Mouse (Mus musculus) cerebellum, adult 9-11 months (tissue): ENCODE results near the gene Ackr3.

Experiments used
- DNase-seq: peaks from one replicate; pipeline ENCODE4 v3.0.0; 2022

Ackr3 gene

DNA sequence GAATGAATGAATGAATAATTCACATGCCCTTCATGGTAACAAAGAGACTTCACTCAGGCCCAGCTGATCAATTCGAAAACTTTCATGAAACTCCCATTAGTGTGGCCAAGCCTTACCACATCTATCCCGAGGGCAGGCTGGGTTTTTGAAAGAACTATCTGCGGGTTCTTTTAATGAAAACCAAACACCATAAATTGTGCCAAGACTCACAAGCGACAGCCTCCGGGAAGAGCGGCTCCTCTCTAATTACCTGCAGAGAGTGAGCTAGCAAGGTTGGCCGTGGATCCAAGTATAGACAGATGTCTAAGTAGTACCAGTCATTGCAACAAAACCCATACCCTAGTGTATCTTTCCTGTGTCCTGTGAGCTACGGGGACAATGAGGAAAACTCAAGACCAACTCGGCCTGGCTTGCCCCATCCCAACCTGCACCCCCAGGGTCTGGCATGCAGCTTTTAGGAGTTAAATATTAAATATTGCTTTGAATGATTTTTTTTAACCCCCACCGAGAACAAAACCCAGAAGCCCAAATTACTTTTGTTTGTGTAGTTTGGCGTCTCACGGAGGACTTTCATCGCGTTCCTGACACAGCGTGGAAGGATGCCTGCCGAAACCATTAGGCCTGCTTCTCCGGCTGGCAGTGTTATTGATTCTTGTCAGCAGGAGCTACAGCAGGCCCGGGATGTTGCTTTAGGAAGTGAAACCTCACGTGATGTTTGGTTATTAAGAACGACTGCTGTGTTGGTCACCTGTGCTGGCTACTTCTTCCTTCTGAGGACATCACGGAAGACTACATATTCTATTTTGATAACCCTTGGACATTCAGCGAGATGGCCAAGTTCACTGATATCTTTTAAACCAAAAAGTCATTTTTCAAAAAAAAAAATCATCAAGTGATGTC, 28.1 kb downstream of the Ackr3 start:
- no peak for DNase-seq

DNA sequence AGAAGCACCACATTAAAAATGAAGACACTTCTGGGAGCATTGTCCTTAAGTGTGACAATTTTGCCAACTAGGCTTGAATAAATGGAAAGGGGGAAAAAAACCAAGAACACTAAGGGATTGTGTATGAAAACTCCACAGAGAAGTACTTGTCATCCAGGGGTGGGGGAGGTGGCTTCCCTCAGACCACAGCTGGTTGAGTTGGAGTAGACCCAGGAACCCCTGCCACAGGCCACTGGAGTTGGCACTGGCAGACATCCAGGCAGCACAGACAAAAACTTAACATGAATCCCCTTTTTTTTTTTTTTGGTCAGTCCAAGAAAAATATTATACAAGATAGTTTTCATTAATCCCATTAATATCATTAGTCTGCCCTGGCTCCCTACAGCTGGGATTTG, 28.7 kb downstream of the Ackr3 start:
- no peak for DNase-seq

DNA sequence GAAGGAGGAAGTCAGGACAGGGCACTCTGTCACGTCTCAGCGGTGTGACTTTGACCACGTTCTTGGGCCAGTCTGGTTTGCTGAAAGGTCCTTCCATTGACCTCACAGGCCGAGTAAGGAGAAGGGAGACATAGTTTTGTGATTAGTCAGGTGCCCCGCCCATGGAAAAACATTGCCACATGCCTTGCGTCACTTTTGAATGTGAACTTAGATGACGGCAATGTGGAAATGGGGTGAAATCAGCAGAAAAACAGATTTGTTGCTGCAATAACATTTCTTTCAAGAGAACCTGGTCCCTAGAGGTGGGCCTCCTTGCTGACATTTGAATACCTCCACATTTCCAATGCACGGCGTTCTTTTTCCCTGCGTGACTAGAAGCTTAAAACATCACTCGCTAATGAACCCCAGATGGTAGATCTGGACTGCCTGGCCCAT, 30.9 kb downstream of the Ackr3 start:
- no peak for DNase-seq

DNA sequence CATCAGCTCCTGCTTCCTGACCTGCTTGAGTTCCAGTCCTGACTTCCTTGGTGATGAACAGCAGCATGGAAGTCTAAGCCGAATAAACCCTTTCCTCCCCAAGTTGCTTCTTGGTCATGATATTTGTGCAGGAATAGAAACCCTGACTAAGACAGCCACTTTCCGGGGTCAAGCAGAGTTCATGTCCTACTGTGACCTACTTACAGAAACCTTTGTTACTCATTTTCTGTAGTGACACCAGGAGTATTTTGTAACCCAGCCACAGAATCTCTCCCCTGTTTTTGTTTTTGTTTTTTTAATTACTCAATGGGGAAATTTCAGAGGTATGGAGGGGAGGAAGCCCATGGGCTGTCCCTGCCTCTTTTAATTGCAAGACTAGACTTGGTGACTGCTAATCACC, 32.9 kb downstream of the Ackr3 start:
- DNase-seq: no peak

DNA sequence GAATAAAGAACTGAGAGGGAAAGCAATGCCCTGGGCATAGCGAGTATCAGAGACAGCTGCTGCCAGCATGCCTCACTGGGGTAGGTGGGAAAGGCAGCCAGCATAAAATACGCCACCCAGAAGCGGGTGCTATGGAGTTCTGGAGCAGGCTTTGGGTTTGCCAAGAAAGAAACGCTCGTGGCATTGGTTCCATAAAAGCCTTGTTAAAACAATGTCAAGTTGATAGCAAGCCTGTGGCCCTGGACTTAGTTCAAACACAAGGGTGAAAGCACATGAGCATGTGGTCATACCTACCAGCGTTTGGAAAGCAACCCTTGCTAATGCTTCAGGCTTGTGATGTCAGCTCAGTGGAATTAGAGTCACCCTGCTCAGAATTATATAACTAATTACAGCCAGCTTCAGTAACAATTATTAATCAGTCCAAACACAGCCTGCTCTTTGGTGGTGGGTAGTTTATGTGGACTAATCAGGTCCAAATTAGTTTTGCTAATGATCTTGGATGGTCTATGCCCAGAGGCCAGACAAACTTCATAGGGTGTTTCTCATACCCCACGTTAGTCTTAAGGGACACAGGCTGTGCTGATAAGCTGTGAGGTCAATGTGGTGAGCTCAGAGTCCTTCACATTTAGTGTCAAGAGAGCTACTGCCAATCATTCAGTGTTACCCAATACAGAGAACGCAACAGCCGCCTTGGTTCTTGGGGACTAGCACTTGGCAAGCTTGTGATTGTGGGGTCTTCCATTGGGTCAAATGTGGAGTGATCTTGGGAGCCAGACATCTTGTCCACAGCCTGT, 34.5 kb downstream of the Ackr3 start:
- DNase-seq: no peak

DNA sequence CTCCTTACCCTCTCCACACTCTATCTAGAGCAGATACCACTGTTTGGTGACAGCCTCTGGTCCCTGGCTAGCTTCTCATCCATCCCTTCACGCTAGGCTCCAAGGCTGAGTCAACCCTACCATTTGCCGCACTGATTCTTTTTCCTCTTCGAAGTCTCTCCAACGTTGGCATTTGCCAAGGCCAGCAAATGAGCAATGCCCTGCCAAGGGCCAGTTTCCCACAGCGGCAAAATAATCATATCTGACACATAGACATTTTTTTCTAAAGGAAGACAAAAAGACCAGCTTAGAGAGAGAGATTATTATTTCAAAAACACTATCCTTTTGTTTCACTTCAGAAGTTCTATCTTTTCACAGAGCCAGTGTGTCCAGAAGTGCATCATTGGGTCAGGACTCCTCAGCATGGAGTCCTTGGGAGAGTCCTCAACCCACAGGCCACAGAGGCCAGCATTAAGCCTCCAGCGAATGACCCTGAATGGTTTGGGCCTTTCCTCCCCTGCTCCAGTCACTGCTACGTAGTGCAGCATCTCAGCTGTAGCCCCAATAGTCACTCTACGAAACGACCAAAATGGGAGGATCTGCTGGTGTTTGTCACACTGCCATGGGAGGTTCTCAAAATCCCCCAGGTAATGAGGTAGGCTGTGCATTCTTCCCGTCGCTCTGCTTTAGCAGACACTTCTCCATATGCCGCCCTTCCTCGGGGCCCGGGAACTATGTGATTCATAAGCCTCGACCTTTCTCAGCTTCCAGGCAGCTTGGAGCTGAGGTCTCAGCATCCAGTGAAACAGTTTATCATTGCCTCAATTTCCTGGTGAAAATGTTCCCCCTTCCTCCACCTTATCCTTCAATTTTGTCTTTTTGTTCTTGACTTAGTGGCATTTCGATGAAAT, 35.8 kb downstream of the Ackr3 start:
- DNase-seq: no peak

DNA sequence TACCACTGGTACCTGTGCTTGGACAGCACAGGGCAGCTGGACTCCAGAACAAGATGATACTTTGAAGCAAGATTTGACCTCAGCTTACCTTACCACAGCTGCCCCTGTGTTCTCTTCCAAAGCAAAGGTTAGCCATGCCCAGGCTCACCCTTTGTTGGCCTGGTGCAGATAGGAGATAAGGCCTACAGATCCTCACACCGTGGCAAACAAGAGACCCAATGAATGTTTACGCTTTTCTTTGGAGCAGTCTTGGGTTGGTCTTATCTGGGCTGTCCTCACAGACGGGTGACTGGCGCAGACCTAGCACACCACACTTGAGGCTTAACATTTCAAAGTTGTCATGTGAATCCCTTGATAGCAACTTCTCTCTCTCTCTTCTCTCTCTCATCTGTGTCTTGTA, 36.5 kb downstream of the Ackr3 start:
- no peak for DNase-seq

DNA sequence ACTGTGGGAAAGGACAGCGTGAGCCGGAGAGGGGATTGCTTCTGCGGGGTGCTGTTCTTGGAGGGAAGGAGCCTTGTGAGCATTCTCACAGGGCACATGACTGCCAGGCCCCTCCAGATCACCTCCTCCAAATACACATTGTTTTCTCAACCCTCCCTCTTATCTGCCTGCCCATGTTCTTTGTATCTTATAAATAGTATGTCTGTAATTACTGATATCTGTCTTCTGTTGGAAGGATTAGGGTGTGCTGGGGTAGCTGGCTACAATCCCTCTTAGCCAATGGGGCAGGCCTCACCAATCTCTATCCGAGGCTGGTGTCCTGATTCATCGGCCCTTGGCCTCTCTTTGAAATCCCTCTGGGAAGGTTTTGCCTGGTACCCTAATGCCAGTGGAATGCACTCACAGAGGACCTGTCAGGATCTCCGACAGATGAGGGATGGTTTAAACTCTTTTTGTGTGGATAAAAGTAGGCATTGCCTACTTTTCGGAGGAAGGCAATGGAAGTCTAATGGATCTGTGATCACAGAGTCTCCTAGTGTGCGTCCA, 38.7 kb downstream of the Ackr3 start:
- no peak for DNase-seq

DNA sequence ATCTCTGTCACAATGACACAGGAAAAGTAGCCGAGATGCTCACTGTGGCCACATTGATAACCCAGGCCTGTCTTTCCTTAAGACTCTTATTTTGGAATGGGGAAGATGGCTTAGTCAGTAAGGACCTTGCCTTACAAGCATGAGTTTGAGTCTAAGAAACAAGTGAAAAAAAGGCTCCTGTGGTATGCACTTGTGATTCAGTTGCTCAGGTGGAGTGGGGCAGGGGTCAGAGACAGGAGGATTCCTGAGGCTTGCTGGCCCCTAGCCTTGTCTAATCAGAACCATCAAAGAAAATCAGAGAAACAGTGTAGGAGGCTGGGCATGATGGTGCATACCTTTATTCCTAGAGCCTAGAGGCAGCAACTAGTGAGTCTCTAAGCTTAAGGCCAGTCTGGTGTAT, 40.8 kb downstream of the Ackr3 start:
- no peak for DNase-seq

DNA sequence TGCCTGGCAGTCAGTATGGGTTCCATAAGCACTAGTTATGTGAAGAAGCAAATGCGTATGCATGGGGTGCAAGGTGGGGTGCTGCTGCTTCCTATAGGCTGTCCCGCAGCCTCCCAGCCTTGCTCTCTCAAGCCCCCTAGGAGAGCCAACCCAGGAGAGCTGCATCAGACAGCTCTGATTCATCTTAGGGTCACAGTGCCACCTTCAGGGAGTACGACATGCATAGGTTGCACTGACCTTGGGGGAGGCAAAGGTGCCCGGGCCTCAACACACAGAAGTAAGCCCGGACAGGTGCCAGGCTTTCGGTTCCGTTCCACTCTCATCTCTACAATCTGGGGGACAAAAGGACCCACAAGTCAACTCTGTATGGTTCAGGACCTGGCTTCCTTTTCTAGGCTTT, 41.8 kb downstream of the Ackr3 start:
- no peak for DNase-seq

DNA sequence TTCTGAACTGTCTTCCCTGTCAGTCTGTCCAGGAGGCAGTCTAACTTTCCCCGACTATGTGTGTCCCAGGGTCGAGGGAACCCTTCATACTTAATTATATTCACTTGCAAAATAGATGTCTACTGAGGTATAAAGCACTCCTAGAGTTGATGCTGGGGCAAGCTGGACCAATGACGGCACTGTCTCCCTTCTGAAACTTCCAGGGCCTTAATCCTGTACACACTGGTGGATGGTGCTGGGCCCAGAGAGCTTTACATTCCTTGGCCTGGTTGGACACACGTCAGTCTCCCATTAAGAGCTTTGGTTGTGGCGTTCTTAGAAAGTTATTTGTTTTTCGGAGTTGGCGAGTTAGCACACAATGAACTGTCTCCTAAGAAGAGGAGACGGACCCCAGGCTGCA, 42.3 kb downstream of the Ackr3 start:
- no peak for DNase-seq

DNA sequence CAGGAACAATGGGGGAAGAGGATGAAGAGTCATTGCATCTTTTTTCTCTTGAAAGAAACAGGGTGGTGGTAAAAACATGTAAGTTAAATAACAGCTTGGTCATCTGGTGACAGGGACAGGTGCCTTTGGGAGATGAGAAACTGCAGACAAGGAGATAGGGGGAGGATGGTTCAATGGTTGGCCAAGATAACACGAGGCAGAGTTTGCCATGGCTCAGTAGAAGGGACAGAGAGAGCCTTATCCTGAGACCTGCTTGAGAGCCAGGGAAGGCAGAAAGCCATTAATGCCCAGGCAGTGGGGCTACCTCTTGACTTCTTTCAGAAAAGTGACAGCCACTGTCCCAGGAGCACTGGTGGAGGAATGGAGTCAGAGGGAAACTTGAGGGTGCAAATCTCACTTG, 43.0 kb downstream of the Ackr3 start:
- DNase-seq: no peak

DNA sequence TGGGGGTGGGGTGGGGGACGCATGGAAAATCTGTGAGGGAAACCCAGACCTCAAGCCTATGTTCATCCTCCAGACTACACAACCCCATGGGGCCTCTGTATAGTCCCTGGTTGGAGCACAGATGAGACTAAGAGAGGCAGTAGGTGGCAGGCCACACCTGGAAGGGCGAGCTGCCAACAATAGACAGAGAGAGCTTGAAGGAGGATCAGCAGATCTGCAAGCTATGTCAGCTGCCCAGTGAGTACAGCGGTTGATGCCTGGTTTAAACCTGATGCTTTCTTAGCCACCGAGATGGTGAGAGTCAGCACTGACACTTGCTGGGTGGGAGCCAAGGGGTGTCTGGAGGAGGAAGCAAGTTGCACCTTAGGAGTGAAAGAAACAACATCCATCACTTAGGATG, 43.5 kb downstream of the Ackr3 start:
- DNase-seq: no peak

DNA sequence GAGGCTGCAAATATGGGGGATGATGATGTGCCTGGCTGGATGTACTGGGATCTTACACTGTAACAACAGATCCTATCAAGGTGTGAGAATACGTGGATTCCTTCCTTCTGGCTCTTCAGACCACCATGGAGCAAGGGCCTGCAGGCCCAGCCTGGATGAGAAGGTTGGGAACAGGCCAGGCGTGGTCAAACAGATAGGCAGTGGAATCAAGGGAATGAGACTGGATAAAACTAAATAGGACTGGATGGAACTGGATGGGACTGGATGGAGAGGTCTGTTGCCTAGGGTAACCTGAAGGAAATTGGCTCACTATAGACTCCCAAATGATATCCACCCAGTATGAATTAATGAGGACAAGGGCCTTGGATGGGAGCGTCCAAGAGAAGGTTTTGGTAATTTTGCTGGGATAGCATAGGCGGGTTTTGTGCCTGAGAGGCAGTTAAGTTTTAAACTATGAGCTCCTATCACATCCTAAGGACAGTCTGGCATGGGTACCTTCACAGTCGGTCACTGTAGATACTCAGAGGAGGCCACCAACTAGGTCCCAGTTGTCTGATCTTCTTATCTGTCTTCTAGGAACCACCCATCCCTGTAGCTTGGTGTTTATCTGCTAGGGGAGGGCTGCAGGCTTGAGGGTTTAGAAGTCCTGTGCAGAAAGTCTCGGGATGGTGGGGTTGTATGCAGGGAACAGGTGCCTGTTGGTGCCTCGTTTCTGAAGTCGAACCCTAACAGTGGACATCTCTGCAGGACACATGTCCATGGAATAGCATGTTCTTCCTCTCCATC, 44.2 kb downstream of the Ackr3 start:
- no peak for DNase-seq

DNA sequence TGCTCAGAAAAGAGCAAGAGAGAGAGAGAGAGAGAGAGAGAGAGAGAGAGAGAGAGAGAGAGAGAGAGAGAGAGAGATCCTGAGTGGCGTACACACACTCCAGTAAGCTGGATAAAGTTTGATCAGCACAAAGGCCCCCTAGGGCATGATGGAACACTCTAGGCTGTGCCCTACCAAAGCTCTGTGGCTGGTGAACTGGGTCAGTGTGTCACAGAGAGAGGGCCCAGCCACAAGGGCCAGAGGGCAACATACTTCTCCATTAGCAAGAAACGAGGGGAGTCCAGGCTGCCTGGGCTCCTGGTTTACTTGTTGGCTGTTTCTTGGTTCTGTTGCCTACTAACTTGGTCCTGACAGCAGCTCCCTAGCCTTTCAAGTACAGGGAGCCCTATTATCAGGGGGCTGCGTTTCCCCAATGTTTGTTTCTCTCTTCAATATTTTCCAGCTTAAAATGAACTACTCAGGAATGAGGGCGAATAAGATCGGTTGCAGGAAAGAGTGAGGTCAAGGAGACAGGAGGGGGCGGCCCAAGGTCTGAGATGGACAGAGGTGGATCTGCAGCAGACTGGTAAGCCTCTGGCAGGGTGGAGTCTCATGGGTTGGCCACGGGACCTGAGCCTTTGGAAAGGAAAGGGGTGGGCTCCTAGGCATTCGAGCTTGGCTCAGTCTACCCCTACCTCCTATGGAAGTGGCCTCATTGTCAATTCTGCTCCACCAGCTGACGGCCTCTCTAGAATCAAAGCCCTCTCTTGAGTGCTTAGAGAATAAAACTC, 45.4 kb downstream of the Ackr3 start:
- no peak for DNase-seq

DNA sequence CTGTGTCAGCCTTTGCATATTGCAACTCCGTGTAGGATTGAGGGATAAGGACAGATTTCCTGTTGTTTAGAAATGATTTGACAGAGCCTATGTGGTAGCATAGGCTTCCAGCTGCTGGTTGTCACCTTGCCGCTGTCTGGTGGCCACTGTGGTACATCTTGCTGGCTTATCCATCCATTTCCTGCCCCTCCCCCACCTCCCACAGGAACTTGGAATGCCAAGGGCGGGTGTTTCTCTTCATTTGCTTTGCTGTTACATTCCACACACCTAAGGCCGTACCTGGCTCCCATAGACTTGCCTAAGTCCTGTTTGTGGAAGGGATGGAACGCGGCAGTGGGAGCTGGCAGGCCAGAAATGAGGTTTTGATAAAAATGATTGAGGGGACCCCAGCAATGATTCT, 46.6 kb downstream of the Ackr3 start:
- no peak for DNase-seq

DNA sequence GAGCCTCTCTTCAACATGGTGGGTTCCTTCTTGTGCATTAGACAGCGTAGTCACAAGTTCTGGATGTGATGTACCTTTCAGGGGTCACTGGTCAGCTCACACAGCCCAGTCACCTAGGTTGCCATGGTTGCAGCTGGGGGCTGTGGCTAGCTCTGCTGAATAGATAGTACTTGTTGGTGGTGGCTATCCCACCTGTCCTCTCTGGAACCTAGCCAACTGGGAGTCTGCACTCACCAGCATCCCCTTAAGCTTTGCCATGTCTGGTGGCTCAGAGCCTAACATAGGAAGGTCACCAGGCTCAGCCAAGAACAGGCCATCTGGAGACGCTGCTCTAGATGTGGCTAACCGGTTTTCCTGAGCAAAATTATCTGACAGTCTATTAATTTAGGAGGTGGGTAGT, 47.4 kb downstream of the Ackr3 start:
- DNase-seq: peak; percentile 78

DNA sequence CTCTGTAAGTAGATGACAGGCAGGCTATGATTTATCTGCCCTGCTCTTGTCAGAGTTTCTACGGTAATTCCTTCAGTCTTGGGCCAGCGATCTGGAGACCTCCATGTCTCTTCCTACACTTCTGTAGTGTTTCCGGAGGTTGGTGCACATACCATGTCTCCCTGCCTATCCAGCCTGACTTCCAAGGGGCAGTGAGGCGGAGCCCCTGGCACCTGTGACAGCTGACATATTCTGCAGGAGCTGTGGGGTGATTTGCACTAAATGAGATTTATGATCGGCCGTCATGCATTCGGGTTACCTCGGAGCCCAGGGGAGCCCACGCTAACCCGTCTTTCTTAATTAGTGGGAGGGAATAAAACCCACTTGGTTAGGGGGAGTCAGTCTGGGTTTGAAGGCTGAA, 49.7 kb downstream of the Ackr3 start:
- no peak for DNase-seq

DNA sequence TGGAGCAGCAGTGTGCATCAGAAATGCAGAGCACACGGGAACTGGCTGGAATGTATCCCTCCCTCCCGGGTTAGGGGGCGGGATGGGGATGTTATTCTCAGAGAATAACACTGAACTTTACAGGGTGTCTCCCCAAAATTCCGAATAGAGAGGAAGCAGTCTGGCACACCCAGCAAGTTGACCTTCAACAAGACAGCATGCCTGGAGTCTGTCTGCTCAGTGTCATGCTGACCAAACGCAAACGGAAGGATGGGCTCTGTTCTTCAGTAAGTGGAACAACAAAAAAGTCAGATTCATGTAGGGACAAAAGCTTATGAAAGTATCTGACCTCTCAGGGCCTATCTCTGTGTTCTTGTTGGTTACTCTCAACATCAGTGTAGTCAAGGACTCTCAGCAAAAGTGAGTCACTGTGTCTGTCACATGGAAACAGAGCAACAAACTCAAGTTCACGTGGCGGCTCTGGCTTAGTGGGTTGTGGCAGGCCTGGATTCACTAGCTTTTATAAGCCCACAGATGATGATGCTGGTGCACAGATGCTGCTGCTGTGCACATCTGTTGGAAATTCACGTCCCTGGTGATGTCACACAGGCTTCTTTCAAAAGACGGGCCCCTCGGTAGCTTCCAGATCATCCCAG, 54.6 kb downstream of the Ackr3 start:
- no peak for DNase-seq

DNA sequence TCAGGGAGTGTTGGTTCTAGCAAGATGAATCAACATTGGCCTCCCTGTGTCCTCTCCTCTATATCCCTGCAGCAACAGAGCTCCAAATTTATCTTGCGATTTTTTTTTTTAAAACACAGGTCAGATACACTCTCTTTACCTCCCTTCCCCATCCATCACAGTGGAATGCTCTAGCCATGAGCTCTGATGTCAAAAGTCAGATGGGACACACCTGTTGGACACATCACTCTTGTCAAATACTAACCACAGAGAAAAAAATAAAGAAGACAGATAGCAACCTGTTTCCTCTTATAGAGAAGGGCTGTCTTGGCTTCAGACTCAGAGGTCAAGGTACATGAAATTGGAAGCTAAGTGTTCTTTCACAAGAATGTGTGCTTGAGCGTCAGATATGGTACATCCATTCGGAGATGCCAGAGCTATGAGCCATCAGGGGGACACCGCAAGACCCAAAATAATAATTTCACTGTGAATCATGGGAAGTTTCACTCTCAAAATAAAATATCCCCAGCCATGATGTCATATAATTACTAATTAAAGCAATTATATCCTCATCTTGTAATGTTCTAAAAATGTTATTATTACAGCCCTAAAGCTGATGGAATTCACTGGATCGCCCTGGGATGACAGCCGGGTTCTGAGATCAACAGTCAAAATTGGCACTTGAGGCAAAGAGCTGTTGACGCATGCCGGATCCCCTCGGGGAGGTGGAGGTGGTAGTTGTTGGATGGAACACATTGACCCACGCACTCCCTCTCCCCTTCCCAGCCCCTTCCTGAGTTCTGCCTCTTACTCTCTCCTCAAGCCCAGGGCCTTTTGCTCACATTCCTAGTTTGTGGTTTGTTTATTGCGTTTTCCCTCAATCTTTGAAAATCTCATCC, 57.2 kb downstream of the Ackr3 start:
- DNase-seq: no peak
